Mouse (Mus musculus) bone marrow, adult 2 months (tissue): Measurements from ENCODE around the gene Ccl28. TPM values are rescaled to one million over a fixed set of nuclear protein-coding genes. Genes with fewer than 3 reads are reported as not detected.
"Not testable (repeated sequence)": the region's sequence is repeated elsewhere in the genome, so short reads cannot be mapped to it uniquely, and the experiment has no call there.

Experiments used
- H3K27ac ChIP-seq: fragments of 200-500 bp; 2 replicates; pipeline ENCODE4 v1.5.1; 2012; ENCODE audit warnings: low read depth, mild to moderate bottlenecking, control low read depth, inconsistent platforms, low read length; ENCODE audit not compliant: control insufficient read depth, poor library complexity, insufficient read depth
- H3K4me1 ChIP-seq: fragments of 200-500 bp; 2 replicates; pipeline ENCODE4 v1.6.1; 2011; ENCODE audit warnings: low read length; ENCODE audit not compliant: control insufficient read depth, insufficient read depth
- H3K4me3 ChIP-seq: fragments of 200-500 bp; replicated peaks from 2 replicates; pipeline ENCODE3; 2011; ENCODE audit warnings: mild to moderate bottlenecking, low read depth, low read length, control low read depth; ENCODE audit not compliant: control insufficient read depth
- CTCF ChIP-seq: fragments of 200-500 bp; IDR thresholded peaks from 2 replicates; pipeline ENCODE4 v1.5.1; 2011; ENCODE audit warnings: low read length, control low read depth; ENCODE audit not compliant: control insufficient read depth, insufficient read depth
- POLR2A ChIP-seq: fragments of 200-500 bp; IDR thresholded peaks from 2 replicates; pipeline ENCODE4 v1.6.1; 2011; ENCODE audit warnings: low read depth, mild to moderate bottlenecking, control low read depth, low read length, borderline replicate concordance; ENCODE audit not compliant: control insufficient read depth
- WGBS: fragments of 180-500 bp; shearing (Covaris S2); methylation state at CpG from one replicate; pipeline ENCODE4 v1.1.7; 2018; 5-methylcytosine and 5-hydroxymethylcytosine counted together
- polyA plus RNA-seq: library from polyadenylated mRNA; stranded (reverse); fragments of >200 nt; gene quantifications from 2 replicates; pipeline ENCODE4 v1.2.4, GENCODE M21; 2011; ENCODE audit warnings: low replicate concordance; ENCODE audit not compliant: missing spikeins, insufficient read depth, insufficient read length

Ccl28 gene
- polyA plus RNA-seq, 1 experiment = not detected

GRCm38 (mm10) chr13:119678794-119679193 lies 55.2 kb downstream of the Ccl28 start:
- Histone ChIP-seq H3K4me1 (no peaks in the 10 kb centered on the region), H3K27ac (no peak overlapping the region), H3K4me3 (no peak overlapping the region)
- TF ChIP-seq CTCF (no peak), POLR2A (no peak)
- WGBS = 84% methylated on average over 8 of the region's 8 CpGs

- Histone ChIP-seq H3K4me3 (no peak overlapping the region), H3K27ac (no peak overlapping the region), H3K4me1 (no peaks in the 10 kb centered on the region)
- 62% methylated on average over 2 of the region's 2 CpGs for WGBS
- no peak for TF ChIP-seq CTCF
- TF ChIP-seq POLR2A = no peak
Observed at GRCm38 (mm10) chr13:119679721-119680120, 56.1 kb downstream of the Ccl28 start.

GRCm38 (mm10) chr13:119681161-119681560 lies 57.5 kb downstream of the Ccl28 start:
- H3K4me3 ChIP-seq = no peak overlapping the region
- TF ChIP-seq CTCF (no peak), POLR2A (no peak)
- 63% methylated on average over 3 of the region's 3 CpGs for WGBS
- no peak overlapping the region for H3K27ac ChIP-seq
- H3K4me1 ChIP-seq = no peaks in the 10 kb centered on the region

- no peak overlapping the region for H3K27ac ChIP-seq
- TF ChIP-seq CTCF (no peak), POLR2A (no peak)
- H3K4me3 ChIP-seq = no peak overlapping the region
- no peaks in the 10 kb centered on the region for H3K4me1 ChIP-seq
- WGBS = 86% methylated on average over 11 of the region's 11 CpGs
Observed at GRCm38 (mm10) chr13:119684416-119685177, 61.0 kb downstream of the Ccl28 start.

- TF ChIP-seq CTCF = no peak
- no peak for TF ChIP-seq POLR2A
- 8% methylated on average over 5 of the region's 5 CpGs for WGBS
- Histone ChIP-seq H3K27ac (peak overlapping the region; percentile 7; the same call in 1 of the 2 replicates), H3K4me3 (peak overlapping the region; percentile 72), H3K4me1 (no peaks in the 10 kb centered on the region; the same call in 1 of the 2 replicates)
Observed at GRCm38 (mm10) chr13:119689709-119690038, 66.1 kb downstream of the Ccl28 start.

- TF ChIP-seq POLR2A (no peak; the same call in 1 of the 2 replicates), CTCF (no peak)
- Histone ChIP-seq H3K4me1 (no peaks in the 10 kb centered on the region; the same call in 1 of the 2 replicates), H3K27ac (peak within 1 kb of the TSS; percentile 74), H3K4me3 (peak within 1 kb of the TSS; percentile 82)
- WGBS = under 1% methylated on average over 59 of the region's 59 CpGs
Observed at GRCm38 (mm10) chr13:119690039-119690728, 66.6 kb downstream of the Ccl28 start, which contains the start of gene Hmgcs1. TSS of gene Hmgcs1 (plus strand) at chr13:119690379.

GRCm38 (mm10) chr13:119690876-119691620 lies 67.4 kb downstream of the Ccl28 start:
- WGBS = 10% methylated on average over 7 of the region's 7 CpGs
- Histone ChIP-seq H3K4me1 (no peaks in the 10 kb centered on the region; the same call in 1 of the 2 replicates), H3K27ac (peak overlapping the region; percentile 74; the same call in 1 of the 2 replicates), H3K4me3 (peak overlapping the region; percentile 82)
- TF ChIP-seq CTCF (no peak), POLR2A (no peak)

GRCm38 (mm10) chr13:119691958-119692357 lies 68.3 kb downstream of the Ccl28 start:
- H3K4me1 ChIP-seq, H3K4me3 ChIP-seq, H3K27ac ChIP-seq: not testable (repeated sequence)
- 71% methylated on average over 3 of the region's 3 CpGs for WGBS
